Mouse (Mus musculus) CD4-positive, CD25-positive, alpha-beta regulatory T cell, adult 2 months (primary cell): Measurements from ENCODE around the gene Nxph2.
"Not testable (repeated sequence)": the region's sequence is repeated elsewhere in the genome, so short reads cannot be mapped to it uniquely, and the experiment has no call there.

Experiments
- DNase-seq: peaks from one replicate; pipeline ENCODE4 v3.0.0-alpha.2; 2012; ENCODE audit warnings: low read depth, low spot score

Gene Nxph2

DNA sequence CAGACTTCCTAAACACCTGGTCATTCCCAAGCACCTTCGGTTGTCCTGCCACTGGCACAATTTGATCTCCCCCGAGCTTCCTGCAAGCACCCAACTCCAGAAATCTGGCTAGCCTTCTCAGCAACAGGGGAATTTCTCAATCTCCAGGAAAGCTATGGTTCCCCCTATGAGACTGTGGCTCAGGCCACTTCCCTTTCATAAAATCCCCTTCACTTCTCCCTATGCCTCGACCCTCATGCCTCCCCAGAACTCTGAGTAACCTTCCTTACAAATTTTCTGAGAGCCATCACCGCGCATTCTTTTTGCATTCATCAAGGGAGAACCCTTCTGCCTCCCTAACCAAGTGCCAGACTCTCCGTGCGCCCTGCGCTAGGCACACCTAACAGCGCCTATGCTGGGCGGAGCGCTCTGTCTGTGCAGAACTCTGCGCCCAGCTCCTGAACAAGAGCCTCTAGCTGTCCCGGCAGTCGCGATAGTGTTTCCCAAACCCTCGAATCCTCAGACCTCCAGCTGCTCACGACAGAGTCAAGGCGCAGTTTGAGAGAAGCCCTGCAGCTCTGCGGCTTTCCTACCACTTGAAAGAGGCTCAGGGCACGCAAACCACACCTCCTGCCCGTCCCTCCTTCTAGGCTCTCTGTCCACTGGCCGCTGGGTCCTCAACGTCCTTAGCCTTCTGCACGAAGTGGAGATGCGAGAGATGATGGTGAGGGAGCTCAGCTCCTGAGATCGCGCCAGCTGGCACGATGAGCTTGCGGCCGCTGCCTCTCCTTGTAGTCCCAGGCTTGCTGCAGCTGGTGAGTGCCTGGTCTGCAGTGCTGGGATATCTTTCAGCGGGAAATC lies at the start of gene Nxph2:
Gene Nxph2, plus strand, starts transcription at position 501 of the 840 bp plus-strand sequence.
- DNase-seq, result no peak

DNA sequence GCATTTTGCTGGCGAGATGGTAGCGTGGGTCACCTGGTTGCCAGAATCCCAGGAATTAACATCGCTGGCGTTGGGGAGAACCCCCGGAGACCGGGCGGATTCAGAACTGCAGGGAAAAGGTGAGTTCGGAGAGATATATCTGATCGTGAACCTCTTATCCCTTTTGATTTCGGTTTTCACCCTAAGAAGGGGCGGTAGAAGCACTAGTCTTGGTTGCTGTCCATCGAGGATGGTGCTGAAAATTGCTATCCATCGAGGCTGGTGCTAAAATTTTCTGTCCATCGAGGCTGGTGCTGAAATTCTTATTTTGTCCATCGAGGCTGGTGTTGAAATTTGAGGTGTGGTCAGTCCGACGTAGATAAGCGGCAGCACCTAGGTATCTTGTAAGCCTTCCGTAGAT lies 30.1 kb upstream of the Nxph2 start:
- not testable (repeated sequence) for DNase-seq

DNA sequence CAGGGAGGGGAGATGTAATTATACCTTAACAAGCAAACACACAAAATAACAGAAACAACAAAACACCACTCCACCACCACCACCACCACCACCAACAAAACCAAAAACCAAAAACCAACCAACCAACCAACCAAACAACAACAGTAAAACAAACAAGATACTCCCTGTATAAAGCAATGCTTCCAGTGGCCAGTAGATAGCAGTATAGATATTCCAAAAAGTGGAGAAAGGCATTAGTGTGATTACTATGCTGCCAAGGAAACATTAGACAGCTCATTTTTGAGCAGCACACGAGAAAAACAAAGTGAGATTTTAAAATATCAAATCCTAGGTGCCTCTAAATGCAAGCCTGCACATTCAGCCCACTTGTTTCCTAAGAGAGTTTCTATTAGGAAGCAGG lies 6.2 kb upstream of the Nxph2 start:
- no peak for DNase-seq
